Mouse (Mus musculus): ENCODE data around the gene Acaca.

- no peak for TF ChIP-seq POLR2A (IDR thresholded peaks at IDR 0.05; ENCODE audit: extremely low read depth, insufficient read depth, low read length)
- 0 out of 2 replicates have a peak, but pooled peaks have one; percentile 10 for TF ChIP-seq CTCF (IDR thresholded peaks at IDR 0.05; ENCODE audit: extremely low read depth, insufficient read depth, low read length)
Measured at GRCm38 (mm10) chr11:84150884-84151283, 21.4 kb downstream of the Acaca start.

Data from cortical plate, adult 2 months (tissue).